Mouse (Mus musculus): ENCODE measurements around the gene Tom1l1. TPM values are rescaled to one million over a fixed set of nuclear protein-coding genes. Genes with fewer than 3 reads are reported as not detected.

Gene Tom1l1
- total RNA-seq, 1 experiment from 2014 or later = 39.1 TPM

DNA sequence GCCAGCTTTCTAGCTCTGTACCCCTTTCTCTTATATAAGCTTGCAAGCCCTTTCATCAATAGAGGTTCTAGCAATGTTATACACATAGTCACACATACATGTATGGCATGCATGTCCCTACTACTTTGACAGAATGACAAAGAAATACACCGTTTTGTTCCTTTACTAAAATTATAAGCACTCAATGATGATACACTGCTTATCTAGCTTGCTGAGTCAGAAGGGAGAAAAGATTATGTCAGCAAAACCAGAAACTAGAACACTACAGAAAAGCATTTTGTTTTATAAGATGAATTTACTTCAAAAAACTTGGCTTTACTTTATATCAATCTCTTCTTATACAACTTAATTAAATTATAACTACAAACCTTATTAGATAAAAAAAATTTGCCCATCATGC is 63.0 kb downstream of the Tom1l1 start:
- no peak for ATAC-seq (replicated peaks; ENCODE audit: low read depth, poor library complexity, severe bottlenecking)

DNA sequence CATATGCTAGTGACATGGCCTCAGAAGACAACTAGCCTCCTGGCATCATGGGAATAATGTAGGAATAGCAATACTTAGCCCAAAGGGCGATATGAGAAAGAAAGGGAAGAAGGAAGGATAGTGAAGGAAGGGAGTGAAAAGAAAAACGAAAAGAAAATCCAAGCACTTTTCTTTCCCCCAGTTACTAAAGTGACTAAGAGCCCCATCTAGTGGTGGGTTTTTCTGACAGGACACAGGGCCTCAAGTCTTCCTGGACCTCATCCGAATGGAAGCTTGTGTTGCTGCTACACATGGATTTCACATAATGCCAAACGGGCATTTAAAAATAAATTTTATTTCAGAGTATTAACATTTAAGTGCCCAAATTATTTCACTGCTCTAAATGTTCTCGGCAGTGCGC is 64.7 kb downstream of the Tom1l1 start:
- 0 out of 2 replicates have a peak, but pooled peaks have one; percentile 60 for ATAC-seq (replicated peaks; ENCODE audit: low read depth, poor library complexity, severe bottlenecking)

DNA sequence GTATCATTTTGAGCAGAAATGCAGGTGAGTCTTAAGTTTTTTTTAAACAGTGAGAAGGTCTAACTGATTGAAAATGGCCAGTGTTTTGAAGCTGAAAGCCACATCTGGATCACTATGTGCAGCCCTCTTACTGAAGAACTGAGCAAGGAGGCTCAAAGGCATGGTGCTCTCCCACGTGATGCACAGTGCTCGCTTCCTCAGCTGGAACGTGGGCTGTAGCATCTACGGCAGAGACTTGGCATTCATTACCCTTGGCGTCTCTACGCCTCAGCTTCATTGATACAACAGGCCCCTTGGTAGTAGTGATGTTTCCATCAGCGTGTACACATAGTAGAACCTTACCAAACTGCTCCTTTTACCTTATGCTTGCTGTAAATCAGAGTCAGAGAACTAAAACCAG is 65.7 kb downstream of the Tom1l1 start:
- no peak for ATAC-seq (replicated peaks; ENCODE audit: low read depth, poor library complexity, severe bottlenecking)

DNA sequence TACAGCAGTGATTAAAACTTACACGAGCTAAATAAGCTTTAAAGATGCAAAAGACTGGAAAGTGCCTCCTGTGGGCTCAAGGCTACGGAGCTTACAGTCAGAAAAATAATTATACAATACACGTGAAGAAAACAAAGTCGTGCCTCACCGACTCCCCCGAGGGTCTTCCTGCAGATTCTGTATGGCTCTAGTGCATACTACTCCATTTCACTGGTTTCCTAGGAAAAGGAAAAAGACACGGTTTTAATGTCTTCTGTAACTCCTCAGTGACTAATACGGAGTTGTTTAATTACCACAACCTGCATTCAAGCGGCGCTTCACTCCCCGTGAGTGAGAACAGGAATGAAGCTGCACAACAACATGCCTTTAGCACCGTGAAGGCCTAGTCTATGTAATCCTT is 66.1 kb downstream of the Tom1l1 start:
- ATAC-seq (replicated peaks; ENCODE audit: low read depth, poor library complexity, severe bottlenecking) = no peak

DNA sequence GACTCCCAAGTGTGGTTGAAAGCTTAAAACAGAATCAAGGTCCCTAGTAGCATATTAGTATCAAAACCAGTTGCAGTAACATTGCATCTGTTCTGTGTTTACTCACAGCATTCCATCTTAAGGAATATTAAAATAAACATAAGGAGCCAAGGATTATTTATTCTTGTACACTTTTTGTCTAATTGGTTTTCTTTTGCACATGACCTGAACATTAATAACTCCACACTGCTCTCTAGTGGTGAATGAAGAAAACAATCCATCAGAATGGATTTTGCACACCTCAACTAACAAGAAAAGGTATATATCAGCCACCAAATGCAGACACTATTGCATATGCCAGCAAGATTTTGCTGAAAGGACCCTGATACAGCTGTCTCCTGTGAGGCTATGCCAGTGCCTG is 71.7 kb downstream of the Tom1l1 start:
- ATAC-seq (replicated peaks; ENCODE audit: low read depth, poor library complexity, severe bottlenecking) = 0 out of 2 replicates have a peak, but pooled peaks have one; percentile 58

DNA sequence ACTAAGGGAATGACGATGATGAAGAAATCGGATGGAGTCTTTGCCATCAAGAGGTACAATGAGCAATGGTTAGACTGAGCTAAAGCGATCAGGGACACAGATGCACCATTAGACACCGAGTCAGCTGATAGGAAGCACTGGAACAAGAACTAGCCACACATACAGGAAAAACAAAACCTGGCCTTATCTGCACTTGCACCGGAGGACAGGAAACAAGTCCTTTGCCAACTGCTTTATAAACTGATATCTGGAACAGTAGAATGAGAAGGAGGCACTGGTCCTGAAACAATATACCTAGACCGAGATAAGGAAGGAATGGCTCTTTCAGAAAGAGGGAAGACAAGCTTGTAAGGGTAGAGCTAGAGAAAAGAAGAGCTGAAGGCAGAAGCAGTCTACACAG is 73.4 kb downstream of the Tom1l1 start:
- ATAC-seq (replicated peaks; ENCODE audit: low read depth, poor library complexity, severe bottlenecking) = peak; percentile 51

DNA sequence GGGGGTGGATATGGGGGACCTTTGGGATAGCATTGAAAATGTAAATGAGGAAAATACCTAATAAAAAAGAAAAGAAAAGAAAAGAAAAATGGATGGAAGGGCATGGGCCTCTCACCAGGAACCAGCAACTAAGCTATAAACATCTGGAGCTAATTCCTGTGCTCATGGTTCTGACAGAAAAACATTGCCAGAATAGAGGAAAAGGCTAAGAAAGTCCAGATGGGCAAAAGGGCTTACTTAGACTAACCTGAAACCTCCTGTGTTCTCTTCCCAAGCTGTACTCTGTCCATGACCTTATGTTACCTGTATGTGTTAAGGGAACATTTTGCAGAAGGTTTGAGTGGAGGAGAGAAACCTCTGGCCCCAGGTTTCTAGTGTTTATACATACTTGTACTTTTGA is 76.0 kb downstream of the Tom1l1 start:
- no peak for ATAC-seq (replicated peaks; ENCODE audit: low read depth, poor library complexity, severe bottlenecking)

DNA sequence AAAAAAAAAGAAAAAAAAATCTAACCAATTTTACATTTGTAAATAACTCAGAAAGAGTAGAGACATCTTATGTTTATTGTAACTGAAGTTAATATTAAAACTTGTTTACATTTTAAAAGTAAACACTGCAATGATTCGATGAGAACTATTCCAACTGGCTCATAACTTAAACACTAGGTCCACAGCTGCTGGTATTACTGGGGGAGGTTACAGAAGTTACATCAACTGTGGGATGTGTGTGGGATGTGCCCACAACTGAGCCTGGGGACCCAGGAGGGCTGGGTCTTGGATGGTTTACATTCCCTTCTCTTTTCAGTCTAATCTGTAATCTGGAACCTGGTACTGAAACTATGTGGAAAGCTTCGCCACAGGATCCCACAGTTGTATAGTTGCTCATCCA is 85.1 kb downstream of the Tom1l1 start:
- ATAC-seq (replicated peaks; ENCODE audit: low read depth, poor library complexity, severe bottlenecking) = no peak

DNA sequence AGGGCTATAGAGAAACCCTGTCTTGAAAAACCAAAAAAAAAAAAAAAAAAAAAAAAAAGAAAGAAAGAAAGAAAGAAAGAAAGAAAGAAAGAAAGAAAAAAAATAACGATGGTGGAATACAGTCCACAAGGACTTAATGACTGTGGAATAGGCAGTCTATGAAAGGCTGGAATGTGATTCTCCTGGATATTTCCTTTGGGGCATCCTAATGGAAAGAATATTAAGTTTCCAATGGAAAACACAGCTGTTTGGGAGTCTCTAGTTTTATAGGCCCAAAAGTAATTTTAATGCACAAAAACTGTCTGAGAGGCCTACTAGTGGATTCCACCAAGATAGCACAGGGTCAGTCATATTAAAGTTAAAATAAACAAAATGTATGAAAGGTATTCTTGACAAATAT is 92.3 kb downstream of the Tom1l1 start:
- ATAC-seq (replicated peaks; ENCODE audit: low read depth, poor library complexity, severe bottlenecking) = no peak

Other genes with a start within 250 kb of the Tom1l1 start
- gene Stxbp4, start 50.3 kb downstream of the Tom1l1 start, total RNA-seq (2017) = 9.0 and 9.1 TPM in 2 replicates
- 14.7 and 36.2 TPM in 2 replicates for gene Cox11, start 50.2 kb downstream of the Tom1l1 start, total RNA-seq (2017)

All from common myeloid progenitor, adult 5-6 weeks (primary cell).